Mouse (Mus musculus): ENCODE measurements around the gene Spred3.

Gene Spred3

DNA sequence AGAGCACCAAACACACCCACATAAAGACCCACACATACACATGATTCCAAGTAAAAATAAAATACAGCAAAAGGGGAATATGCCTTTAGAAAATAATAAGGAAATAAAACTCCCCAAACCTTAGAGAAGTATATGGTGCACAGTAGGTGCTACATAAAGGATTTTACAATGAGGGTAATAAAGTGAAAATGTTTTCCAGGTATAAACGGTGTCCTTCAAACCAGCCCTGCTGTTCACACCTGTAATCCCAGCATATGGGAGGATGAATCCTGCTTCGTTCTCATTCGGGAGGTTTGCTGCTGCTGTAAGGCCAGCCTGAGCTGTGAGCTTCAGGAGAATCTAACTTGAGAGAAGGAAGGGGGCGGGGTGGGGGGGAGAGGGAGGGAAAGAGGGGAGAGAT is 36.0 kb downstream of the Spred3 start:
- DNase-seq (ENCODE audit: low read depth in 2 of 2, low spot score in 2 of 2) = no peak

DNA sequence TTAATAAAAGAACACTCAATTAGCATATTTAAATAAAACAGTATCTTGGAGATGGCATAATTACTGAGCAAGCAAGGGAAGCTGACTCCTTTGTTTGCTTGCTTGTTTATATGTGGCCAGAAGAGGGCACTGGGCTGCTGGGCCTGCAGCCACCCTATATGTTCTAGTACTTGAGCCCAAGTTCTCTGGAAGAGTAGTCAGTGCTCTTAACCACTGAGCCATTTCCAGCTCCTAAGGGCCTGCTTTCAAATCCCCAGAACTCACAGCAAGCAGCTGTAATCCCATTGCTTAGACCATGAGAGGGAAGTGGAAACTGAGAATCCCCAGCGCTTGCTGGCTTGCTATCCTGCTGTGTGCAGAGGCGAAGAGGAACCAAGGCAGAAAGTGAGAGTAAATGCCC is 41.5 kb downstream of the Spred3 start:
- DNase-seq (ENCODE audit: low read depth in 2 of 2, low spot score in 2 of 2) = no peak

DNA sequence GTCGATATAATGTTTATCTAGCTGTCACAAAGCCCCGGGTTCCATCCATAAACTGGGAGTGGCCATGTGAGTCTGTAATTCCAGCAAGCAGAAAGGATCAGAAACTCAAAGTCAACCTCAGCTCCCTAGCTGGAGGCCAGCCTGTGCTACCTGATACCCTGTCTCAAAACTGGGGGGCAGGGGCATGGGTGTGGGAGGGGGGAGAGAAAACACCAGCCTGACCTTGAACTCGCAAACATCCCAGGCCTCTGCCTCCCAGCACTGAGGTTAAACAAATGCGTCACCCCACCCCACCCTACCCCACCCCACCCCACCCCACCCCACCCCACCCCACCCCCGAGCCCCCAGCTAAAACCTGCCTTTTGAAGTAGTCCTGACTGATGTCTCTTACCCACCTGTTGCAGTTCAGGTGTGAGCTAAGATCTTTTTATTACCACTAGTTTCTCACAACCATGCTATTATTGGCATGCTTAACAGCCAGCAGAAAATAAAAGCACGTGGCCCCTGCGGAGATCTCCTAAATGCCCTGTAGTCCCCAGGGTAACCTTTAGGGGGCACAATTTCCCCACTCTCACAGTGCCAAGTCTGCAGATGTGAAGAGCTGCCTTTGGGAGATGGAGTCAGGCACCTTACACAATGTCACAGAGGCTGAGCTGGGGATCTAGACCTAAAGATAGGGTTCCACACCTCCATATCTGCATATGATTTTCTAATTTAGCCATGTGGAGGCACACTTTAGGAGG is 43.9 kb downstream of the Spred3 start:
- DNase-seq (ENCODE audit: low read depth in 2 of 2, low spot score in 2 of 2) = peak; percentile 80 to 88

DNA sequence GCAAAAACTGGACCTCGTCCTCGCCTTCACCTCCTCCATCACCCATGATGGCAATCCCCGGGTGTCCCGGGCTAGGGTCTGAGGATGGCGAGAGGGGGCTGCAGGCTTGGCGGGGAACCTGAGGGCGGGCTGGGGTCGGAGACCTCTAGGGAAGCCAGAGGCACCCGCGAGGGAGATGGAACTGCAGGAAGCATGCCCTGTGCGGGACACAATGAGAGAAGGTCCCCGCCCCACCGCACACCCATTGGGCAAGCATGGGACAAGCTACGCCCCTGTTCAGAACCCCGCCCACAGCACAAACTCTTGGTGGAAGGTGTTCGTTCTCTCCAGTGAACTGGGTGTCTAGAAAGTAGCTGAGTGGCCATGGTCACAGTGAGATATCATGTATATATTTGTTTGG is 45.2 kb downstream of the Spred3 start, which contains the start of gene Ryr1:
Gene Ryr1, minus strand, starts transcription at position 210 of the 400 bp plus-strand sequence.
- DNase-seq (ENCODE audit: low read depth in 2 of 2, low spot score in 2 of 2) = no peak

DNA sequence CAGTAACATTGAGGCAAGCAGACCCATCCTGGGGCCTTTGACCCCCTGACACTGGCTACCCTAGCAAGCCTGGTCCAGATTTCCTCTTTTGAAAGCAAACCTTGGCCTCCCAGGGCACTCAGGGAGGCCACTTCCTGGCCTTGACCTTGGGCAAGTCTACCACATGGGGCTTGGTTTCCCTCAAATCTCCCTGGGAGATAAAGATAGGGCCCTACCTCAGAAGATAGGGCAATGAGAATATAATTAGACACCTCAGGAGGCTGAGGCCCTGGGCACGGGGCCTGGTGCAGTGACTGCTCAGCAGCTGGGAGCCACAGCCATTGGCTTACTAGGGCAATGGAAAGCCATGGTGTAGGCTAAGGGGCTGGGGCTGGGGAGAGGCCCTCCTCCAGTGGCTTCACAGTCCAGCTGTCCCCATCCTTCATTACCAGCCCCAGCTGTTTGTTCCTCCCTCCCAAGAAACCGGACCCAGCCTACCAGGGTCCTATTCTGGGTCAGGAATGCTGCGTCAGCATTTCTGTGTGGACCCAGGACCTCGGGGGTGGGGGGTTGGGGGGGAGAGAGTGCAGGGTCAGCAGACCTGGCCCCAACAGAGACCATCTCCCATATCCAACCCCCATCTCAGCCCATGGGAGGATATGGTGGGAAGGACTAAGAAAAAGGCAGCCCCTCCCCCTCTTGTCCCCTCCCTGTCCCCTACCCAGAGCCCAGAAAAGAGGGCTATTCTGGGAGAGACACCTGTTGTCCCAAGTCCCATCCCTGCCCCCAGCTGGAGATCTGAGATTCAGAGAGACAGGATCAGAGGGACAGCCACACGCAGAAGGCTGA is 46.5 kb downstream of the Spred3 start:
- no peak for DNase-seq (ENCODE audit: low read depth in 2 of 2, low spot score in 2 of 2)

DNA sequence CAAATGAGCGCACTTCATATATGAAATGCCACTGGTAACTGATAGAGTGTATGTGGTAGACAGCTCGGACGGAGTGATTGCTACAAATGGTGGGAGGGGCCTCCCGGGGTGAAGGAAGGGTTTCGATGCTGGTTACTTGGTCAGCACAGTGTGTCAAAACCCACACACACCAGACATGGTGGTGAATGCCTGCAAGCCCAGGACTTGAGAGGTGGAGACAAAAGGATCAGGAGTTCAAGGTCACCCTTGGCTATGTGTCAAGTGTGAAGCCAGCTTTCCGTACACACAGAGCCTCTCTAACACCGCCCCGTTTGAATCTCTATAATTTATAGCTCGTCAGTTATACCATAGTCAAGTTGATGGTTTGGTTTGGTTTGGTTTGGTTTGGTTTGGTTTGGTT is 47.4 kb downstream of the Spred3 start:
- no peak for DNase-seq (ENCODE audit: low read depth in 2 of 2, low spot score in 2 of 2)

DNA sequence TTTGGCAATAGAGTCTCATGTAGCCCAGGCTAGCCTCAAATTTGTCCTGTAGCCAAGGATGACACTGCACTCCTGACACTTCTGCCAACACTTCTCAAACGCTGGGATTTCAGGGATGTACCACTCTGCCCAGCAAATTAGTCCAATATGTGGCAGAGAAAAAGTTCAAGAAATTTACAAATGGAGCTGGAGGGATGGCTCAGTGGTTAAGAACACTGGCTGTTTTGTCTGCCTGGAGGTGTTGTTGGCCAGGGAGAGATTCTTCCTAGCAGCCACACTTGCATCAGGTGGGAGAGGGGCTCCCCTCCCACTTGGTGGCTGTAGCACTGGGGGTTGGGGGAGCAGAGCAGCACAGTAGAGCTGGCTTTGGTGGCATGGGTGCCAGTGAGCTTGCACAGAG is 50.7 kb downstream of the Spred3 start:
- no peak for DNase-seq (ENCODE audit: low read depth in 2 of 2, low spot score in 2 of 2)

DNA sequence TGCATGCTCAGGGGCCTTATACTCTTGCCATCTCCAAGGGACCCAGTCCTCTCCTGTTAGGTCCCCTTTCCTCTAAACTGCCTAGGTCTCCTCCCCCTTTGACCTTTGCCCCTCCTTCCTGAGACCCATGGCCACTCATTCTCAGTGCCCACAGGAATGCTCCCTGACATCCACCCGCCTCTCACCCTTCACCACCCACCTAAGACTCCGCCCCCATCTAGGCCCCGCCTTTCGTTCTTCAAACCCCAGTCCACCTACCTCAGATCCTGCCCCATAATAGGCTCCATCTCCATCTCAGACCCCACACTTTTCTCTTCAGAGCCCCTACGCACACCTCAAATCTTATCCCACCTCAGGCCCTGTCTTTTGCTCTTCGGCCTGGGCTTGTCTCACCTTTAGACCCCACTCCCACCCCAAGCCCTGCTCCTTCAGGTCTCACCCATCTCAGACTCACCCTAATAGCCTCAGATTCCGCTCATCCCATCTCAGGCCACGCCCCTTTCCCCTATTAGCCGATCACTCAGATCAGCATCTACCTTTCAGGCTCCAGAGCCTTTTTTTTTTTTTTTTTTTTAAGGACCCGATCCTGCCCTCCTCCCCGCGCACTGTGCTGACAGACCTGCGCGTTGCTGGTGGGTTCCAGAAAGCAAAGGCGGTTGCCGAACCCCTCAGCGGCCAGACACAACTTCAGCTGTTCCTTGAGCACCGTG is 51.9 kb downstream of the Spred3 start:
- DNase-seq (ENCODE audit: low read depth in 2 of 2, low spot score in 2 of 2) = no peak

DNA sequence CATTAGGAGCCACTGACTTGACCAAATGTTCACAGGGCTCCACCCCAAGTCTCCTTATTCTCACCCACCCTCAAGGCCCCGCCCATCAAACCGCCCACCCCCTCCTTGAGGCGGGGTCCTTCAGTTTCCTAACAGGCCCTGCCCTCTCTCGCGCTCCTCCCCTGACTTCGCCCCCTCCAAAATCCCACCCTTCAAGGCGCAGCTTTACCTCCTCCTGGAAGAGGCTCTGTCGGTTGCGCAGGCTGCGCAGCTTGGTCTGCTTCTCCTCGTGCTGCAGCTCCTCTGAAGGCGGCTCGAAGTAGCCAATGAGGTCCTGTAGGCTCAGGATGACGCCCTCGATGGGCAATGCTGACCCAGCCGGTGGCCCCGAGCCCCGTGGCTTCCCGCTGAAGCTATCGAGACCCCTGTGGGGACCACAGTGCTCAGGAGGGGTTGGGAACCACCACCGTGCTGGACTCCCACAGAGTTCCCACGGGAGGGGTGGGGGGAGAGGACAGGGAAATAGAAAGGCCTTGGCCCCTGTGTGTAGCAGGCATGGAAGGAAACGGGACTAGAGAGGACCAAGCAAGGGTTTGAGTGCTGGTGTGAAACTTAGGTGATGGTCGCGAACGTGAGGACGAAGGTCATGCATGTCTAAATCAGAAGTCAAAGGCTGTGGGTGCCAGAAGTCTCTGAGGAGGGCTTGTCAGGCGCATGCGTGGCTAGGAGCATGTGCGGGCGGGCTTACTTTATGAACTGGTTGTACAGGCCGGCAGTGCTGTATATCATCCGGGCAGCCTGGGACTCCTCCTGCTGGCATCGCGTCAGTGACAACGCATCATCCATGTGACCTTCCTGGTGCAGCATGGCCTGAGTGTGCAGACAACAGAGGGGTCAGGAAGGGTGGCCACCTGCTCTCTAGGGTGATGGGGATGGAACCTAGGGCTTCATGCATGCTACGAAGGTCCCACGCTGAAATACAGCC is 60.9 kb downstream of the Spred3 start:
- no peak for DNase-seq (ENCODE audit: low read depth in 2 of 2, low spot score in 2 of 2)

Measured in CD8-positive naive resting alpha-beta T cell, adult 2 months (primary cell).